Mouse (Mus musculus): ENCODE data around the gene Zfp869.
"Not testable (repeated sequence)": the region's sequence is repeated elsewhere in the genome, so short reads cannot be mapped to it uniquely, and the experiment has no call there.

Zfp869 gene

GRCm38 (mm10) chr8:69710624-69711023, at the start of gene Zfp869:
Gene Zfp869, minus strand, starts transcription at chr8:69710724.
- not testable (repeated sequence) for DNase-seq (ENCODE audit: inconsistent ontology term)

GRCm38 (mm10) chr8:69758316-69758715, 47.8 kb upstream of the Zfp869 start:
- DNase-seq (ENCODE audit: inconsistent ontology term) = no peak

DNA sequence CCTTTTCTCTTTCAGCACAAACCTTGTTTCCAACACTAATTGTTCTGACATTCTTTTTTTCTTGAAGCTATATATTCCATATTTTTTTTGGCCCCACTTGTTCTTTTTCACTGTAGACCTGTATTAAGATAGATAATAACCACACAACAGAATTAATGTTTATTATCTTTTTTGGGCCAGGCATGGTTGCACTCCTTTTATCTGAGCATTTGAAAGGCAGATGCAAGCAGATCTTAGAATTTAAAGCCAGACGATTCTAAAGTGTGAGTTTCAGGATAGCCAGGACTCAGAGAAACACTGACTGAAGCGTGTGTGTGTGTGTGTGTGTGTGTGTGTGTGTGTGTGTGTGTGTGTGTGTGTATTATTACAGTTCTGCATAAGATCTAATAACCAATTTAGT, 41.9 kb upstream of the Zfp869 start:
- no peak for DNase-seq (ENCODE audit: inconsistent ontology term)

DNA sequence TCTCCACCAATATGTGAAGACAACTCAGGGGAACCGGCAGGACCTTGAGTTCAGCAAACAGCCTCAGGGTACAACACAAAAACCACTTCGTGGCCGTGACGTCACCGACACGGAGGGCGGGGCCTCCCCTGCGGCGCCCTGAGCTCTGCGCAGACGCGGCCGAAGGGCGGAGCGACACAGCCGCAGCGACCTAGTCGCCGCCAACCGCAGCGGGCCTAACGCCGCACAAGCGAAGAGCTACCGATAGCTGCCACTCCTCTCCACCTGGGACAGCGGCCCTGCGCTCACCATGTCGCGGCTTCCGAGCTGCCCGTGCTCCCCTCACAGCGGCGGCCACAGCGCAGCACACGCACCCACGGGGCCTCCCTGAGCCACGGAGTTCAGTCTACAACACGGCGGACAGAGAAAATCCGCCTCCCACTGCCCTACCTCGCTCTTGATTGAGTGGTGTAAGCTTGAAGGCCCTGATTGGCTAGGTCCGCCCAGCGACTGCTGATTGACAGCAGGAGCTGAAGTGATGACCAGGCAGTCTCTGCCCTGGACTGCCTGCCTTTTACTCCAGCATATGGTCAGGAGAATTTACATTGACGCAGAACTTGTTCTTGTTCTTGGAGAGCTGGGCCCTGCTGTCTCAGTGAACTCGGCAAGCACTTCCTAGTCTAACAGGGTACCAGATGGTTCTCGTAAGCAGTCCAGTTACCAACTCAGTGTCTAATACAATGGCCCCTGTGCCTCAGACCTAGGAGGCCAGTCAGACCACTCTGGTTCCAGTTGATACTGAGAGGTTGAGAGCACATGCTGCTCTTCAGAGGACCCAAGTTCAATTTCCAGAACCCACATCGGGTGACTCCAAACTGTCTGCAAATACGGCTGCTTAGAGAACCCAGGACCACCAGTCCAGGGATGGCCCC, 39.3 kb upstream of the Zfp869 start, which contains the start of gene Zfp963:
TSS of gene Zfp963 (minus strand) at position 427 of the 911 bp plus-strand sequence.
- peak; percentile 97 for DNase-seq (ENCODE audit: inconsistent ontology term)

- no peak for DNase-seq (ENCODE audit: inconsistent ontology term)
These were observed 30.7 kb upstream of the Zfp869 start for GRCm38 (mm10) chr8:69741231-69741630.

DNA sequence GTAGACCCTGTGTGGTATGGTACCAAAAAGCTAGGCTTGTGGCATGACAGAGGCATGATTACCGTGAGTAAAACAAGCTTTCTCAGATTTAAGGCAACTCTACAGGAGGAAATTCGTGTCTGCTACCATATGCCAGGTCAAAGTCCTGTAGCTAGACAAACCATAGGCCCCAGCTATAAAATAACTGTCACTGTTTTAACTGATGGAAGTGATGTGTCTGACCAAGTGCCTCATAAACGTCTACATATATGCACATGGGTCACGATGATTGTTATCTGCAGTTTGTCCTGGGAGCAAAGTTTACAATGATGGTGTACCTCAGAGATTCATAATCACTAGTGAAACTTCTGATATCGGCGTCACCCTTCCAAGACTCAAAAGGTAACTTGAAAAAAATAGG, 30.2 kb upstream of the Zfp869 start:
- DNase-seq (ENCODE audit: inconsistent ontology term) = no peak

DNA sequence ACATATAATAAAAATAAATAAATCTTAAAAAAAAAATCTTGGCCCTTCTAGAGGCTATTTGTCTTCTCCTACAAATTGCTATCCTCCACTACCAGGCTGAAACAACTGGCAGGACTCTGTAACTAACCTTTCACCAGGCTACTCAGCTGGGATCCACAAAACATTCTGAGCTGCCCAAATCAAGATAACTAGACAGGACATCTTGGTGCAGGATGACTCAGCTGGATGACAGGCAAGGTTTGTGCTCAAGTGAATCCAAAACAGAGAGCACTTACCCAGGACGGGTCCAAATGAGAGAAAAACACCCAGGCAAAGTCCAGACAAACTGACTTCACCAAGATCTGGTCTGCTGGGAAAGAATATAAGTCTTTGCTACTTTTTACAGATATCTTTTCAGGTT, 25.0 kb upstream of the Zfp869 start:
- no peak for DNase-seq (ENCODE audit: inconsistent ontology term)

DNA sequence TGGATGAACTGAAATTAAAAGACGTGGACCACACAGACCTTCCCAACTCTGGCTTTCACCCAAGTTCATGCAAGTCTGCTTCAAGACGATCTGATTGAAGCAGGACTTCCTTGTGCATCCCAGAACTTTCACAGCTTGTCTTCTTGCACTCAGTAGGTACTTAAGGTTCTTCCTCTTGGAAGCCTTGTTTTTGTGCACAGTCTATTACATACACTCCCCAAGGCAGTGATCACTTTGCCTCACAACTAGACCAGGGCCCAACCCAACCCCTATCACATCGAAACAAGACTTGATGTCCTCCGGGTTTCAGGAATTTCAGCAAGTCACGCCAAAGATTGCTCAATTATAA, 6.7 kb upstream of the Zfp869 start:
- no peak for DNase-seq (ENCODE audit: inconsistent ontology term)

- DNase-seq (ENCODE audit: inconsistent ontology term) = peak; percentile 98
These were observed 6.1 kb upstream of the Zfp869 start for GRCm38 (mm10) chr8:69716403-69717231.

DNA sequence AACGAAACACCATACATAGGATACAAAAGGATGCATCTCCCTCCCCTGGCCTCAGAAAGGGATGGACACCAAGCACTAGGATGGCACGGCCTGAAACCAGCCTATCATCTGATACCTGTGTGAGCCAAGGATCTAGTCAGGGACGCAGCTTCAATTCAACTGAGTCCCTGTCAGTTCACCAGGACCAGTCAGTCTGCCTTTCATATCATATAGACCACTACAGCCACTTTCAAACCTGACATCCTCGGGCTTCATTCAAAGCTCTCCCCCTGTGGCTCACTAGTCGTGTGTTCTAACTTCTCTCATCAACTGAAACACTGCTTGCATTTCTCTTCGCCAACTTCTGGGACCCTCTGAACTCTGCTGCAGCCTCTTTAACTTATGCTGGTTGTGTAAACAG, 4.8 kb upstream of the Zfp869 start:
- DNase-seq (ENCODE audit: inconsistent ontology term) = no peak

DNA sequence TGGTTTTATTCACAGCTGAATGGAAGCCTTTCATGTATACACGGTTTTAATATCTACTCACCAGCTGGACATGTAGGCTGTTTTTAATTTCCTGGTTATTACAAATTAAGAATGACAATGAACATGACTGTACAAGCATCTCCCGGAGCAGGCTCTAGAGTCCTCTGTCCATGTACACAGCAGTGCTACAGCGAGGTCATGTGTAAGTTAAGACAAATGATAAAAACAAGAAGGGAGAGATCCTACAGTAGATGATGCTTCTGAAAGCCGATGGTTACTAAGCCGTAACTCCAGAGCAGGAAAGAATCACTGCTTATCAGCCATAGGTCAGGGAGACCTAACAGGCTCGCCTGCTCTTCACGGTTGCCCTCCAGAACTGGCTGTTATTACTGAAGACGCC, 3.0 kb upstream of the Zfp869 start:
- no peak for DNase-seq (ENCODE audit: inconsistent ontology term)

DNA sequence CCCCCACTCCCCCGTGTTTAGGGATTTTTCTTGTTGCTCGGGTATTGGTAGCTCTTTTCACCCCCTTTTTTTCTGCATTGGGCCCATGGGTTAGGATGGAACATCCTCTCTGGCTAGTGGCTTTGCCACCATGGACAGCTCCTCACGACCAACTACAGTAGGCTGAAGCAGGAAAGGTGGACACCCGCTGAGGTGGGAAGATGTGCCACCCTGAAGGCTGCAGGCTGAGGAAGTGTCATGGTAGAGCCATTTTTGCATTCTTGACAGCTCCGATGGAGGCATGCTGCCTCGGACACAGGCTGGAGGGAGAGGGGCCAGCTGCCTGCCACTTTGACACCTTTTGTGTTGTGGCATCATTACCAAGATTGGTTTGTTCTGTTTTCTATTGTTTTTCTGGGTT, 8.7 kb downstream of the Zfp869 start:
- no peak for DNase-seq (ENCODE audit: inconsistent ontology term)

- DNase-seq (ENCODE audit: inconsistent ontology term) = not testable (repeated sequence)
These were observed 45.5 kb downstream of the Zfp869 start for GRCm38 (mm10) chr8:69665051-69665450.

- no peak for DNase-seq (ENCODE audit: inconsistent ontology term)
These were observed 49.2 kb downstream of the Zfp869 start for GRCm38 (mm10) chr8:69661294-69661693.
